Mouse (Mus musculus) liver (tissue): ENCODE measurements around the gene Cbx3.

ENCODE experiments used
- DNase-seq: peaks from one replicate; pipeline ENCODE4 v3.0.0-alpha.2; 2020; ENCODE audit warnings: mixed read lengths

The Cbx3 gene

DNA sequence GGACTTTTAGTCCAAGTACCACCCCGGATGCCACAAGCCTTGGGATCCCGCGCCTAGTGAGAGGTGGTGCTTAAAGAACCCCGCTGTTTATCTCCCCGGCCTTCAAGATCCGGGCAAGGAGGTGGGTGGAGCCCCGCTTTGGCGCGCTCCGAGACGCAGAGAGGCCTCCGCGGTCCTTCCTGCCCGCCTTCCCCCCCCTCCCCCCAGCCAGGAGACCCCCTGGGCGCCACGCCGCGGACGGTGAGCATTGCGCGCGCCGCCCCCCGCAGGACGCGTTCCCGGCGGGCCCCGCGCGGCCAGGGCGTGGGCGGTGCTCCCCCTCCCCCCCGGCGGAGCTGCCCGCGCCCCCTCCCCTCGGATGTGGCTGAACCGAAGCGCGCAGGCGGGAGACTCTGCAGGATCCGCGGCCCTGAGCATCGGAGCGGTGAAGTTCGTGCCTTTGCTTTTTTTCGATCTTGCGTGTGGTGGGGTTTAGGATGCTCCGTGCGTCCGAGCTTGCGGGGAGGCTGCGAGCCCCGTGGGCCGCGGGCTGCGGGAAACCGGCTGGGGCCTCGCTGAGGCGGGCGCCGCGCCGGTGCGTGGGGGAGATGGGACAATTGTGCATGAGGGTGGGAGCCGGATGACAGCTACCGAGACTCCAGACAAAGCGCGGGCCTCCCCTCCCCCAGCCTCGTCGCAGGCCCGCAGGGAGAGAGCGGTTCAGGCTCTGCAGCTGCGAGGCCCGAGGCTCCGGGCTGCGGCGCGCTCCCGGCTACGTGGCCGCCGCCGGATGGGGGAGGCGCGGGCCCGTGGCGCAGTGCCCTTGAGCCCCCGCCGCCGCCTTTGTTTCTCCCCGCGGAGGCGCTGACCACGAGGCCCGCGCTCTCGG, at the start of gene Cbx3:
Cbx3 (plus strand) TSS at position 50 of the 868 bp plus-strand sequence.
- DNase-seq: peak; percentile 91

DNA sequence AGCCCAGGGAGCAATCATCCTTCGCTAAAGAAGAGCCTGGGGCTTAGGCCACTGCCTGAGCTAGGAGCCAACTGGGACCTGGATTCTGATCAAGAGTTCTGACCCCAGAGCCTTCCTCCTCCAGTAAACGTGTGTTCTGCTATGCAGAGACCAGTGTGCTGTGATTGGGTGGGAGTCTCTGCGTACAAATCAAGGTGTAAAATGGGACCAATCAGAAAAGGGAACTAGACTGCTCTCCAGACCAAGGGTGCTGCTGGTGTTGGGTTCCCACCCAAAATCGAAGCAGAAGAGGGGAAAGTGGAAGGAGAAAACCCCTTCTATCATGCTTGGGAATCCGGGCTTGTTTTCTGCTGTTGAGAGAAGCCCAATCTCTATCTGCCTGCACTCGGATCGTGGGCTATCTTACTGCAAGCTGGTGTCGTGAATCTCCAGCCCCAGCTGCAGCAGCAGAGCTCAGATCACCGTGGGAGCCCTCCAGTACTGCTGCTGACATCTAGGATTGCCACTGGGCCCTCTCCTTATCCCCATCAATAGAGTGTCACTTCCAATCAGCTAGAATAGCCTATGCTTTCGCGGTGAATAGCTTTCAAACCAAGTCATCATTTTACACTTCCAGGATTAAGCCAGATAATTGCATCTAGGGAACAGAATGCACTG, 46.6 kb upstream of the Cbx3 start:
- DNase-seq: no peak

DNA sequence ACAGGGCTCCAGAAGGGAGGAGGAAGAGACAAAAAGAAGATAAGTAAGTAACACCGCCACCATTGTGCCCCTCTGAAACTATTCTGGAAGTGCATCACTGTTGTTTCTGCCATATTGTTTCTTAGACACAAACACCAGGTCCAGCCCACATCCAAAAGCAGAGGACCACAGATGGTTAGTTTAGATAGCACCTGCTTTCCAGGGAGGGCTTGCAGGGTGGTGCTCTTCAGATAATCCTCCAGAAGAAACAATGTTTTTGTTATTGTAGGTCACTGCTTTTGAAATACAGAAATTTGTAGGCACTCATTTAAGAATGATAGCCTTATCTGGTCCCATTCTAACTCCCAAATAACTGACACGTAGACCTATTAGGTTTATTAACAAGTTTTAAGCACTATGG, 45.6 kb upstream of the Cbx3 start:
- no peak for DNase-seq

DNA sequence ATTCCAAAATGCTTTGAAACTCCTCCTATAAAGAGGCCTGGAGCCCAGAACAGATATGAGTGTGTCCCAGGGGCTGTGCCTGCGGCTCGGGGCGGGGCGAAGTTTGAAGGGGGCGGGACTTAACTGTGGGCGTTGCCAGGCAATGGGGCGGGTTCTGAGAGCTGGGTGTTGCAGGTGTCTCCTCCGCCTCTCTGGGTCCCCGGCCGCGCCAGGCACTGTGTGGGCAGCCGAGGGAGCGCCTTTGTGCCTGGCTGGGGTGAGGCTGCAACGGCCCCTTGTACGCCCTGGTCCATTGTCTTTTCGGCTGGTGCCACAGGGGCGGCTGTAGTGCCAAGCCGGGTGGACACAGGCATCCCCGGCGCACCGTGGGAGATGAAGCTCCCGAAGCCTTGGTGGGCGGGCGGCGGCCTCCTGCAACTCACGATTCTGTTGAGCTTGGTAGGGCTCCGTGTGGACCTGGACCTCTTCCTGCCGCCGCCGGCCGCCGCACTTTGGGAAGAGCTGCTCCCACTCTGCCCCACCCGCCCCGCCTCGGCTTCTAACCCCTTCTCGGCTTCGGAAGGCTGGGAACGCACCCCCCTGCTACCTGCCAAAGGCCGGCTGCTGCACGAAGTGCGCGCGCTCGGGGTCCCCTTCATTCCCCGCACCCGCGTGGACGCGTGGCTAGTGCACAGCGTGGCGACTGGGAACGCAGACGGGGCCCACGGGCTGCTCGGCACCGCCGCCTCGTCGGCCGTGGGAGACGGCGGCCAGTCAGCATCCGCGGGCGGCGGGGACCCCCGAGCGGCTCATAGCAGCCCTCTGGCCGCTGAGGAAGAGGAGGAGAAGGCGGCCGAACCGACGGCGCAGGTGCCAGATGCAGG, 37.4 kb upstream of the Cbx3 start, which contains the start of gene Nfe2l3:
Nfe2l3 (plus strand) TSS at position 136 of the 863 bp plus-strand sequence.
- DNase-seq: peak; percentile 87

DNA sequence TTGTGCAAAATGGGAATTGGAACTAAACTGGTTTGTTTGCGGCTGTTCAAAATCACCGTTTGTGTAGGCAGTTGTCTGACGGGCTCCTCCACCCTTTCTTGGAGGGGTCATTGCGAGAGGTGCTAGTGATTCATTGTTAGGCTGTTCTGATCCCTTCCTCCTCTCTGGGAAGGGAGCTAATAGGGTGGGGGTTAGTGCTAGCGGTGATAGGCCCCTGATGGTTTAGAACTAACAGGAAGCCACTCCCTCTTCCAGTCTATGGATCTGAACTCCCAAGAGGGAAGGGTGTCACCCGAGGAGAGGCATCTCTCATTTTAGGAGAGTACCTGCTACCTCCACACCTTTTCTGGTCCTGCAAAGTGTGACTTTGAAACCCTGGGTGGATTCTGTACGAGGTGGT, 35.9 kb upstream of the Cbx3 start:
- DNase-seq: no peak

DNA sequence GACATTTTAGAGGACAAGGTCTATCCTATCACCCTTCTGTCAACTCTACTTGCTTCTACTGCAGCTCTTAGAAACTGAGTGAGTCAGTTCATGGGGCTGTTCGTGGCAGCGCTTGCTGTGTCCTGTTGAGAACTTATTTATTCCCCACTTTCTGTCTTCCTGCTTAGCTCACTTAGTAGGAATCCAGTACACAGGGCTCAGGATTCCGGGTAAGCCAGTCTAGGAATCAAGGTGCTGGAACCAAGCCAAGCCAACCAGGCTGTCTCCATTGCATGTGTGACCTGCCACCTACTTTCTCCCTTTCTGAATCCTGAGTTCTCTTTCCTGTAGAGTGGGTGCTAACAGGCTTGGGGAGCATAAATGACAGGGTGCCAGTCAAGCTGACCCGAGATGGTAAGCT, 32.5 kb upstream of the Cbx3 start:
- no peak for DNase-seq

DNA sequence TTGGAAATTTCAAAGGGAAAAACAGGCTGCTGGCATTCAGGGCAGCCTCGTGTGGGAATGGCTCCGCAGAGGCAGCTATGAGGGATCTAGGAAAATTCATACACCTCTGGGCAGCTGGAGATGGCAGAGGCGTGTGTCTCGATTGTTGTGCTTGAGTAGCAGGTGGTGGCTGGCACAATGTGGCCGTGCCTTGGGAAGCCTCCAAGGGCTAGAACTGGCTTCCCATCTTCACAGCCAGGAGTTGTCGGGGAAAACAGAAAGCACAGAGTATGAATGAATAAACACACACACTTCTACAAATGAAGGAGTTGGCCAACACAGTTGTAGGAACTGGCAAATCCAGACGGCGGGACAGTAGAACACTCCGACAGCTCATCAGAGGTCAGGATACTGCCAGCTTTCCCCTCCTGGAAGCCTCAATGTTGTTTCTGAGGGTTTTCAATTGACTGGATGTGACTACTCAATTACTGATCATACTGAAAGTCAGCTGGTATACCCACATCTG, 31.3 kb upstream of the Cbx3 start:
- DNase-seq: no peak

DNA sequence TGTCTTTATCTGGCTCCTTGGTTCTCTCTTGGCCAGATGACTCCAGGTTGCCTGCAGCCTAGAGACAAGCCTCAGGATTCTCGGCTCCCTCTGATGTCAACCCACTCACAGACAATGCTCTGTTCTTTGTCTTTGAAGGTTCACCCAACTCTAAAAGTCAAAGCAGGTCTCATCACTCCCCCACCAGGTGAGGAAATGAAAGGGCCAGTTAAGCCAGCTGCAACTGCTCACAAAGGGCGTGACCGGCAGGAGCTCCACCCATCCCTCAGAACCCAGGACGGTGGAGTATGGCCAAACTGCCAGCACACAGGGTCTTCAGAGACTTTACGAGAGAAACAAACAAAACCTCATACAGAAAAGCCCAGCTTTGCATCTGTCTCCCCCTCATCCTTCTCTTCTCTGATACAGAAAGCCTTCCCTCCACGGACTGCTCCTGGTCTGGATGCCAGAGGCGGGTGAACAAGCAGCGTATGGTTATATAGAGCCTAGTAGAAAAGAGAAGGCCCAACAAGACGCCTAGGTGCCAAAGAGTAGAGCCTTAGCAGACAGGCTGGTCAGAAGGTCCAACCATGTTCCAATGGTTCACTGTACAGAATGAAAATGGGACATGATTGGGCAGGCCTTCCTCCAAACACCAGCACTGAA, 27.8 kb upstream of the Cbx3 start:
- no peak for DNase-seq

DNA sequence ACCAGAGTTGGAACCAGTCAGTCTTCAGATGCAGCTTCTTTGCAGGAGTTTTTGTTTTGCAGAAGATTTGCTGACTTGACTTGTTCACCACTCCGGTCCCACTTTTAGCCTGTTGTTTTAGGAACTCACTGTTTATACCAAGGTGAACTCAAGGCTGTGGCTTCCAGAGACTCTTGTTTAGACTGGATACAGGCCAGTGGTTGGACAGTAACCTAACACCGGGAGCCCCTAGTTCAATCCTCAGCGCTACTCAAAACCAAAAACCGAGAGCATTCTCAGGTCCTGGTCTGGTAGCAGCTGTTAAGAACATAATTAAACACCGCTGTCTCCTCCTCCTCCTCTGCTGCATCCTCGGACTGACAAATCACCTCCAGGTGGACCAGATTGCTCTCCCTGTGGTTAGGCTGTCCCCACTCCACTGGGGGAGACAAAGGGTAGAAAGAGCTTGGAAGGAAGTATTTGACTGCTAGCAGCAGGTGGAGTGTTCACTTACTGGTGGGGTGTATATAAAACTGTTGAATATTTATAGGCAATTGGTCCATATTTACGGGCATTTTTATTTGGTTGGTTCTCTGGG, 17.1 kb upstream of the Cbx3 start:
- DNase-seq: no peak

DNA sequence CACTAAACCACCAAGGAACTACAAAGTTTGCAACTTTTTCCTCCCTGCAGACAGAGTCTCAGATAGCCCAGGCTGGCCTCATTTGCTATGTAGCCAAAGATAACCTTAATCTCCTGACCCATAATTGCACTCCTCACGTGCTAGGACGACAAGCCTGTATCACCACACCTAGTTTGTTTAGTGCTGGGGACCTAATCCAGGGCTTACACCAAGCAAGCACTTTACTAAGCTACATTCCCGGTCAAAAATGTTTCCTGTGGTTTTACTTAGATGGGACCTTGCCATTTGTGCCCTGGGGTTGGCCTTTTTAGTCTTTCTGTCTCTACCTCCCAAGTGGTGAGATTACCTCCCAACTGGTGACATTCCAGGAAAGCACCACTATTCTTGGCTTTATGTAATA, 15.2 kb upstream of the Cbx3 start:
- DNase-seq: no peak

DNA sequence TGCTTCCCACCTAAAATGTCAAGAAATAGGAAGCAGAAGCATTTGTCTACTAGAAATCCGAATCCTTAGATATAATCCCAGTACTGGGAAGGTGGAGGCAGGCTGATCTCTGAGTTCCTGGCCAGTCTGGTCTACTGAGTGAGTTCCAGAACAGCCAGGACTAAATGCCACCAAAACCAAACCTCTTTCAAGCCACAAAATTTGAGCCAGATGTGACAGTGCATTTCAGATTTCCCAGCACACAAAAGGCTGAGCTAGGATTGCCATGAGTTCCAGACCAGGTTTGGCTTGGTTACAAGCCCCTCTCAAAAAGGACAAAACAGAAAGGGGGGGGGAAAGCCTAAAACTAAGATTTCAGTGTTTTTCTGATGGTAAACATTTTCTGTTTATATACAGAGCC, 14.0 kb upstream of the Cbx3 start:
- no peak for DNase-seq

DNA sequence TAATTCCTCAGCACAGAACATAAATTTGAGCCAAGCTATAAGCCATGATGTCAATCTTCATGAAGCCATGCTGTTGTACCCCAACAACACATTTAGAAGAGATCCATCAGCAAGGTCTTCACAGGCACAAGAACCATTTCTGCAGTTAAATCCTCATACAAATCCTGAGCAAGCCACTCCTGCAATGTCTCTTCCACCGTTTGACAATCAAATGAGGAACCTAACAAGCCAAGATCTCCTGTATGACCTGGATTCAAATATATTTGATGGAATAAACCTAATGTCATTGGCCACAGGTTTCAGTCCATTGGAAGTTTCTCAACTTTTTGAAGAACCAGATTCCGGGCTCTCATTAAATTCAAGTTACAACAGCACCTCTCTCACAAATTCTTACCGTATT, 12.9 kb upstream of the Cbx3 start:
- no peak for DNase-seq

DNA sequence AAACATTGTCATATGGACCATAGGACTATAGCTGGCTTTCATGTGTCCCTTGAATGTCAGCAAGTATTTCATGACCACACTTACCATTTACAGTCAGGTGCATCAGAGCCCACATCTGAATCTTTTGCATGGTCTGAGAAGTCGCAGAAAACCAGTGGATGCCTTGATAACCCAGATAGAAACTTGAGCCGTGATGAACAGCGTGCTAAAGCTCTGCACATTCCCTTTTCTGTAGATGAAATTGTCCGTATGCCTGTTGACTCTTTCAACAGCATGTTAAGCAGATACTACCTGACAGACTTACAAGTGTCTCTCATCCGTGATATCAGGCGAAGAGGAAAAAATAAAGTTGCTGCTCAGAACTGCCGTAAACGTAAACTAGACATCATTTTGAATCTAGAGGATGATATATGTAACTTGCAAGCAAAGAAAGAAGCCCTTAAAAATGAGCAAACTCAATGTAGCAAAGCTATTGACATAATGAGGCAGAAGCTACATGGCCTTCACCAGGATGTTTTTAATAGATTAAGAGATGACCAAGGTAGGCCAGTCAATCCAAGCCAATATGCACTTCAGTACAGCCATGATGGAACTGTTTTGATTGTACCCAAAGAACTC, 12.3 kb upstream of the Cbx3 start:
- DNase-seq: no peak

DNA sequence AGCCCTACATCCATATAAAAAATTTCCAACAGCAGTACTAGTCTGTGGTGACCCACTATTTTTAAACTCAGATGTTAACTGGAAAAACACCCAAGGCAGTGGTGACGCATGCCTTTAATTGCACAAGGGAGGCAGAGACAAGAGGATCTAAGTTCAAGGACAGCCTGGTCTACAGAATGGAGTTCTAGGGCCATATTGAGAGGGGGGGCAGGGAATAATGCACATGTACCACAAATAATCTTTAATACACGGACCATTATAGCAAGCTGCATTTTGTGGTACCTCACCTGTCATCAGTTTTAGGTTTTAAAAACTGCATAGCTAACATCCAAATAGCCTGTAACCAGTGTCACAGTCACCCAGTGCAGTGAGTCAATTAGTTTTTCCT, 11.2 kb upstream of the Cbx3 start:
- DNase-seq: no peak

DNA sequence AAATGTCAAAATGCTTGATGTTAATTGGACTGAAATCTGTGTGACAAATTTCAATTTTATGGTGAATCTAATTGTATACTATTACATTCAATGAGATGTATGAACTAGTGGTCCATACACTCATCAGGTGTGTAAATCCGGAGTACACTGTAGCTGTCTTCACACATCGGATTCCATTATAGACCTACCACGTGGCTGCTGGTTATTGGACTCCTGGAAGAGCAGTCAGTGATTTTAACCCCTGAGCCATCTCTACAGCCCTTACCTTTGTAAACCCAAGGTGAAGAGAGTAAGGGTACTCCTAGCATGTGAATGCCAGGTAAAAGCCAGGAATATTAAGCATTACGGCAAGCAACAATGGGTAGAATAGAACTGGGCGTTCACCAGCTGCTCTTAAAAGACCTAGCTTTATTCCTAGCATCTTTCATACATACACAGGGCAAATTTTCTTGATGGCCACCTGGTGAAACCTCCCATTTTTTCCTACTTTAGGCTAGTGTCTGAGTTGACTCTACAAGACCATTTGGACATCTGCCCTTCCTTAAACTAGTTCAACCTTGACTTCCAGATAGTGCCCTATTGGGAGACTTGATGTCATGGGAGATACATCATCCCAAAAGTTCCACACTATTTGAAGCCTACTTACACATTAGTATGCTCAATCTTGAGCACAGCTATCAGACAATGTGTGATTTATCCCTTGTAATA, 10.7 kb upstream of the Cbx3 start:
- no peak for DNase-seq

DNA sequence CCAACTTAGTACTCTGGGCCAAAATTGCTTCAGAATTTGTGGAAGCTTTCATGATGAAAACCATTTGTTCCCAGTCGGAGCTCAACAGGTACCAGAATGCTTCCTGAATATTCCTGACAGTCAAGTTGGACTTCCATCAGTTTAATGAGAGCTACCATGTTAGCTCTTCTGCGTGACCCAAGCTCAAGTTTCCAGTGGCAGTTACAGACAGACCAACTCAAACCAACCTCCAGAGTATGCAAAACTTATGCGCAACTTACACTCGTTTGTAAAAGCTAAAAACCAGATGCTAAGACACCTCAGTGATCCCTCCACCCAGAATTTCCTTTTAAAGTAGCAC, 10.2 kb upstream of the Cbx3 start:
- DNase-seq: no peak

DNA sequence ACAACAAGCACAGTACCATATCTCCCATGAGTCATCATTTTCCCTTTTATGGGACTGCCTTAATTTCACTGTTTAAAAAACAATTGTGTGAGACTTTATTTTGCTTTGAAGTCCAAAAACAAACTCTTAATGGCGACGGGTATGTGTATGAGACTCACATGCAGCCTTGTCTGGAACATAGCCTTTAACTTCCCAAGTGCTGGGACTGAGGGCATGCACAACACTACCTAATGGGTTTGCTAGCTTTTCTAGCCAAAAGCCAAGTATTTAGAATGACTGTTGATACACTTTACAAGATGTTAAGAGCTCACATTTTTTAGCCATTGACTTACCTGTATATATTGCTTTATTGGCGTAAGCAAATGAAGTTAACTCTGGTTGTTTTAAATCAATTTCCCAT, 9.8 kb upstream of the Cbx3 start:
- DNase-seq: no peak

DNA sequence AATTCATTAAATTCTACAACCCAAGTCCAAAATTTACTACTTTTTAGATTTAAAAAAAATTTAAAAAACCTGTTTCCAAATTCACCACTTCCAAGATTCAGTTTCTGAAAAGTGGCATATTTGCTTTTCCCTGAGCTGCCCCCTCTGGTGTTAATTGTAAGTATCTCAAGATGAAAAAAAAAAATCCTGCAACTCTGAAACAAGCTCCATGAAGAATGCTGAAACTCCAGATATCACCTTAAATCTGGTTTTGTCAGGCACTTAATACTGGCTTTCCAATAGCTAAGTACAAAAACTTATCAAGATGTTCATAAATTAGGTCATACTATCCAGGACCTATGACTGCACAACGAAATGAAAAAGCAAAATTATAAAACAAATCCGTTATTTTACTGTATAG, 2.5 kb upstream of the Cbx3 start:
- DNase-seq: no peak

DNA sequence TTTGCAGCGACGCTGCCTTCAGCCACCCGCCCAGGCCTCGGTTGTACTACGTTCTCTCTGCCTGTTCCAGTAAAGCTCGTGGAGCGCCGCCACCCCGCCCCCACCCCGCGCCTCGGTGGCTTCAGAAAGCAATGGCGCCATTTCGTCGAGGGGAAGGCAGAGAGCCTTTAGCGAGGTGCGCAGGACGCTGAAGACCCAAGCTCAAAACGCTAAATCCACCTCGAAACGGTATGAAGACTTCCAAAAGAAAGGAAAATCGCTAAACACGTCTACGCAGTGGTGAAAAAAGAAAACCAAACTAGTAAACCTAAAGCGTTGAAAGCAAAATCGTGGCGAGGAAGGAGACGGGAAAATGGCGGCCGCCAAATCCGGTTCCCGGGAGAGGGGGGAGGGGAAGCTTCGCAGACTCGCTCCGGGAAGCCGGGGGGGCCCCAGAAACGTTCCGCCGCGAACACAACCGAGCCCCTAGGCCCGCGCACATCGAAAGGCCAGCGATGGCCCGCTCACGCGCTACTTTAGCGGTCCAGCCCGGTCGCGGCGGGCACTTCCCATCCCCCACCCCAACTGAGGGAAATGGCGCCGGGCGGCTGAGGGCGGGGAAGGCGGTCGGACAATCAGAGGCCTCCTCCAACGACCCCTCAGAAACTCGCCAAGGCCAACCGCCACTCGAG, 1.1 kb upstream of the Cbx3 start:
- DNase-seq: peak; percentile 89

DNA sequence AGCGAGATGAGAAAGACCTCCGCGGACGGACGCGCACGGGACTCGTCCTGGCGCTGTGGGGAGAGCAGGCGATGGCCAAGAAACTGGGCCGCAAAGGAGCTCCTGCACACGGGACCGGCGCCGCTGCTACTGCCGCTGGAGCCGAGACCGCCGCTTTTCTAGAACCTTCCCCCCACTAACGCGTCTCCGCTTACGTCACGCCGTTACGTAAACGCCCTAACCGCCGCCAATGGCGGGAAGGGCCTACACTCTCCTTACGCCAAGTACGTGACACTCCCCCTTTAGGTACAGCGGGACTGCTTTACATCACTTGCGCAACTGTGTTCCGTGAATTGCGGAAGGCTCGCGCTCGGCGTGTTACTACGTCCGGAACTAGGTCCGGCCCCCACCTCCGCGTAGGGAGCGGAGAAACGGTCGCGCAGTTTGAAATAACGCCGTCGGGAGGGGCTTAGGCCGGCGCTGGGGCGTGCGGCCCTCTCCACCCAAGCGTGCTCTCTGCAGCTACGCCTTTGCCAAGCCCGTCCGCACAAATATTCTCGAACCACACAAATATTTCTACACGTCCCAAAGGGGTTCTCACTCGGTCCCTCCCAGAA, 347 bp upstream of the Cbx3 start, which contains the start of gene Hnrnpa2b1:
Hnrnpa2b1 (minus strand) TSS at position 180 of the 596 bp plus-strand sequence.
- DNase-seq: peak; percentile 98
